Mouse (Mus musculus) kidney, postnatal 36 days (tissue): ENCODE data around the gene Cstf1.
A peak's percentile ranks its signal among the peaks of the same experiment; 100 is the strongest.

Experiments used
- DNase-seq, 2 experiments: peaks; one replicate each; pipeline ENCODE4 v3.0.0; 2021 to 2022; ENCODE audit warnings: mixed read lengths in 2 of 2

Gene Cstf1

GRCm38 (mm10) chr2:172378332-172378731, 7.9 kb downstream of the Cstf1 start:
- peak; percentile 16 to 74 for DNase-seq

- DNase-seq: no peak
These were observed 10.0 kb downstream of the Cstf1 start for GRCm38 (mm10) chr2:172380513-172380912.

- DNase-seq: no peak
These were observed 10.9 kb downstream of the Cstf1 start for GRCm38 (mm10) chr2:172381341-172381740.

GRCm38 (mm10) chr2:172381898-172382297, 11.4 kb downstream of the Cstf1 start:
- DNase-seq: no peak

- DNase-seq: no peak
These were observed 14.2 kb downstream of the Cstf1 start for GRCm38 (mm10) chr2:172384715-172385114.

GRCm38 (mm10) chr2:172390341-172390740, 19.9 kb downstream of the Cstf1 start:
- no peak for DNase-seq

GRCm38 (mm10) chr2:172392041-172392521, 21.6 kb downstream of the Cstf1 start:
- no peak for DNase-seq

- peak in 1 of 2 experiments; percentile 37 for DNase-seq
These were observed 23.0 kb downstream of the Cstf1 start, which contains the start of gene Cass4 for GRCm38 (mm10) chr2:172393391-172394051. Gene Cass4 (plus strand): TSS chr2:172393794.

GRCm38 (mm10) chr2:172394052-172394392, 23.5 kb downstream of the Cstf1 start:
- no peak for DNase-seq

- DNase-seq: no peak
These were observed 24.2 kb downstream of the Cstf1 start for GRCm38 (mm10) chr2:172394671-172395070.

GRCm38 (mm10) chr2:172395961-172396360, 25.5 kb downstream of the Cstf1 start:
- no peak for DNase-seq

- DNase-seq: no peak
These were observed 29.4 kb downstream of the Cstf1 start for GRCm38 (mm10) chr2:172399901-172400300.

GRCm38 (mm10) chr2:172401116-172401825, 30.8 kb downstream of the Cstf1 start:
- no peak for DNase-seq

- no peak for DNase-seq
These were observed 33.8 kb downstream of the Cstf1 start for GRCm38 (mm10) chr2:172404239-172404638.

- no peak for DNase-seq
These were observed 34.5 kb downstream of the Cstf1 start for GRCm38 (mm10) chr2:172405011-172405410.

GRCm38 (mm10) chr2:172406173-172406572, 35.7 kb downstream of the Cstf1 start:
- DNase-seq: no peak

GRCm38 (mm10) chr2:172407499-172407898, 37.0 kb downstream of the Cstf1 start:
- DNase-seq: no peak

- no peak for DNase-seq
These were observed 40.2 kb downstream of the Cstf1 start for GRCm38 (mm10) chr2:172410686-172411085.

GRCm38 (mm10) chr2:172411091-172411490, 40.6 kb downstream of the Cstf1 start:
- no peak for DNase-seq

GRCm38 (mm10) chr2:172412454-172412853, 42.0 kb downstream of the Cstf1 start:
- DNase-seq: peak; percentile 19 to 40

- DNase-seq: no peak
These were observed 42.8 kb downstream of the Cstf1 start for GRCm38 (mm10) chr2:172413273-172413672.

GRCm38 (mm10) chr2:172413894-172414293, 43.4 kb downstream of the Cstf1 start:
- DNase-seq: no peak

GRCm38 (mm10) chr2:172416218-172416617, 45.7 kb downstream of the Cstf1 start:
- no peak for DNase-seq

GRCm38 (mm10) chr2:172416876-172417275, 46.4 kb downstream of the Cstf1 start:
- DNase-seq: no peak
